Mouse (Mus musculus): Measurements from ENCODE around the gene Fah.

GRCm38 (mm10) chr7:84596002-84596401, 10.5 kb downstream of the Fah start:
- TF ChIP-seq CTCF (IDR thresholded peaks at IDR 0.05; ENCODE audit: control insufficient read depth, insufficient read depth, low read length) (no peak), POLR2A (IDR thresholded peaks at IDR 0.05; ENCODE audit: borderline replicate concordance, control insufficient read depth, low read depth, low read length) (no peak)
